Mouse (Mus musculus) regulatory T cell (primary cell): ENCODE measurements around the gene Ccno.

Experiments used
- in situ Hi-C: fragments of 300-600 bp; cut with MboI, MseI; formaldehyde crosslinking; loops from one replicate; pipeline ENCODE4 v1.15.1; 2025; ENCODE audit warnings: high pct_unique_total_duplicates

Gene Ccno

GRCm38 (mm10) chr13:112987532-112987943 lies at the start of gene Ccno:
Ccno (plus strand) TSS chr13:112987802.
- in situ Hi-C loops: loop anchor here (5.0 kb wide), 1 partner anchor 60 kb away; the partner anchor contains the start of genes Dhx29 and Mtrex

DNA sequence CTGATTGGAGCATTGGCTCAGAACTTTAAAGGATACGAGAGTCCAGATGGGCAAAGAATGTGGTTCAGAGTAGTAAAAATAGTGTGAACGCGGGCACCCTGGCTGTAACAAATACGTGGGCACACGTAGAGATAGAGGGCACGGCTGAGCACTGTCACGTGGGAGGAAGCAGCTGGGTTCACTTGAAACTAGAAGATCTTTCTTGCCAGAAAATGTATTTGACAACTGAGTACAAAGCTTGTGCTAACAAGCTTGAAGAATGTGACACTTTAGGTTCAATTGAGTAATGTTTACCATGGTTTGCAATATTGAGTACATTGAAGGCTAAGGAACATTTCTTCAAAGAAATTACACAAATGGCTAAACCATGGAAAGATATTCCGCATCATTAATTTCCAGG lies 49.5 kb upstream of the Ccno start:
- in situ Hi-C loops: no loop called here

DNA sequence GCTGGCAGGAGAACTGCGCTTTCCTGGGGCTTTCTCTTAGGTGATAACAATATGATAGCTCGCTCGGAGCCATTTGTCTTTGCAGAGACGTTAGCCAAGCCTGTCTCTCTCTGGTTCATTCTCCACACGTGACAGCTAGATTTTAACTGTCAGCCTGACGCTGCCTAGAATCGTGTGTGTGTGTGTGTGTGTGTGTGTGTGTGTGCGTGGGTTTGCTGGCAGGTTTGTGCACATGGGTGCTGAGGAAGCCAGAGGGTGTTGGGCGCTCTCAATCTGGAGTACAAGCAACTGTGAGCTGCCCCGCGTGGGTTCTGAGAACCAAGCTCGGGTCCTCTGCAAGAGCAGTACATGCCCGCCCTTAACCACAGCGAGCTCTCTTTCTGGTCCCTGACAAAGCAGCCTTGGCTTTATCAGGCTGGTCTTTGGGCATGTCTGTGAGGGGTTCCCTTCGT lies 45.7 kb upstream of the Ccno start:
- in situ Hi-C loops: no loop called here

DNA sequence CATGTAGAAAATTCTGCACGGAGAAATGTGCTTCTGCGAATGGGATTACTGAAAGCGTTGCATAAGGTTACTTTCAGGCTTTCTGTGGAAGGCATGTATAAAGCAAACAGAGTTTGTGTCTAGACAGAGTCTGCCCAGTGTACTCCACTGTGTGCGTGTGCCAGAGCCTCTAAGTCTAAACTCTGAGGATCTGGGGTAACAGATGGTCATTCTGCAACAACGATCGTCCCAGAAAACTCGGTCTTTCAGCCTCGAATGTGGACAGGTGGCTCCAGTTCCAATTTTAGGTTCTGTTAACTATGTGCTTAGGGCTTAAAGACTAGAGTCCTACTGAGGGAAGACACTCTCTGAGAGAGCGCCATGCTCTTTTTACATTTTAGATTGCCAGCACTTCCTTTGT lies 42.3 kb upstream of the Ccno start:
- in situ Hi-C loops: no loop called here

DNA sequence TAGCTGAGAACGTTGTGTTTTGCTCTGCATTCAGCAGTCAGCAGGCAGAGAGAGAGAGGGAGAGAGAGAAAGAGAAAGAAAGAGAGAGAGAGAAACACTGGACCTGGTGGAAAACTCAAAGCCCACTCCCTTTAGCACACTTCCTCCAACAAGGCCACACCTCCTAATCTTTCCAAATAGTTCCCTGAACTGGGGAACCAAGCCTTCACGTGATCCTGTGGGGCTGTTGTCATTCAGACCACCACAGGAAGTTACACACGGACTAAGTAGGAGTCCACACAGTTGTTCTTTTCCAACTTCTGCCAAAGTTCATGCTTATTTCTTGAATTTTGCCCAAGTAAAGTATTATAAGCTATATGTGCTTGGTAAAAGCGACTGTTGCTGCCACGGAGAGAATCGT lies 41.7 kb upstream of the Ccno start:
- in situ Hi-C loops: no loop called here

GRCm38 (mm10) chr13:112954067-112954466 lies 33.5 kb upstream of the Ccno start:
- in situ Hi-C loops: no loop called here

DNA sequence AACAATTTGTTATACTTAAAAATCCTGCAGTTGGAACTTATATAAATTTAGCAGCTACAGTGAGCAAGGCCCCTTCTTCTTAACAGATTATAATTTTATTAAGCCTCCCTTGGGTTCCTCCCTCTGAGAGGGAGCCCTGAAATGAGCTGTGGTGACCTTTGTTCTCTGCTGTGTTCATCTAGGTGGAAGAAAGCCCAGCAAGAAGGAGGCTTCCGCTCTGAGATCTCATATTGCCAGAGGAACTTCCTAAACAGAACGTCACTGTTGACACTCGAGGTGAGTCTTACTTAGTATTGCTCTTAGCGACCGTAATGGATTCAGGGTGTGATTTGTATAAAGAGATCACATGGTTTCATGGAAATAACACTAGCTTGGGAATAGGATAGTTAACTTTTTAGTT lies 24.5 kb upstream of the Ccno start:
- in situ Hi-C loops: no loop called here

GRCm38 (mm10) chr13:112964421-112964820 lies 23.2 kb upstream of the Ccno start:
- in situ Hi-C loops: no loop called here

DNA sequence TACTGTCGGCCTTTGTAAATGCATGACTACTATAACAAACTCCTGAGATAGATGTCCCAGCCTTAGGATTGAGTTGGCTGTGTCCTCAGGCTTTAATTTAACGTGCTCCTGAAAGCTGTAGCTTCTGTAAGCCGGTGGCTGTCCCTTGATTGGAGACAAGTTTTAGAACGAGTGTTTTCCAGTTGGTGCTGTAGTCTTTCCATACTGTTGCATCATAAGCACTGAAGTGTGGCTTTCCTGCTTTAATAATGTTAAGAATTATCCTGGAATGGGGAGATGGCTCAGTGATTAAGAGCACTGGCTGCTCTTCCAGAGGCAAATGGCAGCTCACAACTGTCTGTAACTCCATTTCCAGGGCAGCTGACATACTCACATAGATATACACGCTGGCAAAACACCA lies 20.3 kb upstream of the Ccno start:
- in situ Hi-C loops: no loop called here

GRCm38 (mm10) chr13:112976720-112977119 lies 10.9 kb upstream of the Ccno start:
- in situ Hi-C loops: no loop called here

- in situ Hi-C loops: loop anchor here (5.0 kb wide), 1 partner anchor 59 kb away; the partner anchor contains the start of genes Dhx29 and Mtrex
These were observed 1.8 kb upstream of the Ccno start for GRCm38 (mm10) chr13:112985605-112986450.

GRCm38 (mm10) chr13:112986451-112986950 lies 1.1 kb upstream of the Ccno start:
- in situ Hi-C loops: loop anchor here (5.0 kb wide), 1 partner anchor 59 kb away; the partner anchor contains the start of genes Dhx29 and Mtrex

- in situ Hi-C loops: loop anchor here (5.0 kb wide), 1 partner anchor 61 kb away; the partner anchor contains the start of genes Dhx29 and Mtrex
These were observed 389 bp downstream of the Ccno start for GRCm38 (mm10) chr13:112987991-112988390.

DNA sequence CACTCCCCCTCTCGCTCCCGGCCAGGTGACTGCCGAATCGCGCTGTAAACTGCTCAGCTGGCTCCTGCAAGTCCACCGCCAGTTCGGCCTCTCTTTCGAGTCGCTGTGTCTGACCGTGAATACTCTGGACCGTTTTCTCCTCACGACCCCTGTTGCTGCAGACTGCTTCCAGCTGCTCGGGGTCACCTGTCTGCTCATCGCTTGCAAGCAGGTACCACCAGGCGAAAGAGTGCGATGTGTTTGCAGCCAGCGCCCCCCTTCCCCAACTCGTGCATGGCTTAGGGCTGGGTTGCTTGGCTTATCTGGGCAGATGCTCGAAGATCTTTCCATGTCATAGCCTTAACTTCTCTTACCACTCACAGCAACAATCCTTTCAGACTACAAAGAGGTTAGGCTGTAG lies 1.3 kb downstream of the Ccno start:
- in situ Hi-C loops: loop anchor here (5.0 kb wide), 1 partner anchor 62 kb away; the partner anchor contains the start of genes Dhx29 and Mtrex

- in situ Hi-C loops: loop anchor here (5.0 kb wide), 1 partner anchor 62 kb away; the partner anchor contains the start of genes Dhx29 and Mtrex
These were observed 1.9 kb downstream of the Ccno start for GRCm38 (mm10) chr13:112989541-112989940.

DNA sequence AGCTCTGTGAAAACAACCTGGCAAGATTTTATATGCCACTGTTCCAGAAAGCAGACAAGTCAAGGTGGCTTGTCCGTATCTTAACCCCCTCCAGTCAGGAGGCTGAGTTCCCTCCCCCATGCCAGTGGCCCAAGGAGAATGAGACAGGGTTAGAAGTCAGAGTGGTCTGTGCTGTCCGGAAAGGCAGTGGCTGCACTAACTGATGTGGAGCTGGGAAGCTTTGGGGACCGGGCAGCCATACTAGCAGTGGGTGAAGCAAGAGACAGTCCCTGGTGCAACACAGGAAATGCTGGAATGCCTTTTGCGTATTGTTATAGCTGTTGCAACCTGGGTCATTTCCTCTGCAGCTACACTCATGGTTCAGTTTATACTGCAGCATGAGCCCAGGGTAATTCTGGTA lies 2.7 kb downstream of the Ccno start:
- in situ Hi-C loops: loop anchor here (5.0 kb wide), 1 partner anchor 42 kb away; no protein-coding TSS in a partner anchor

DNA sequence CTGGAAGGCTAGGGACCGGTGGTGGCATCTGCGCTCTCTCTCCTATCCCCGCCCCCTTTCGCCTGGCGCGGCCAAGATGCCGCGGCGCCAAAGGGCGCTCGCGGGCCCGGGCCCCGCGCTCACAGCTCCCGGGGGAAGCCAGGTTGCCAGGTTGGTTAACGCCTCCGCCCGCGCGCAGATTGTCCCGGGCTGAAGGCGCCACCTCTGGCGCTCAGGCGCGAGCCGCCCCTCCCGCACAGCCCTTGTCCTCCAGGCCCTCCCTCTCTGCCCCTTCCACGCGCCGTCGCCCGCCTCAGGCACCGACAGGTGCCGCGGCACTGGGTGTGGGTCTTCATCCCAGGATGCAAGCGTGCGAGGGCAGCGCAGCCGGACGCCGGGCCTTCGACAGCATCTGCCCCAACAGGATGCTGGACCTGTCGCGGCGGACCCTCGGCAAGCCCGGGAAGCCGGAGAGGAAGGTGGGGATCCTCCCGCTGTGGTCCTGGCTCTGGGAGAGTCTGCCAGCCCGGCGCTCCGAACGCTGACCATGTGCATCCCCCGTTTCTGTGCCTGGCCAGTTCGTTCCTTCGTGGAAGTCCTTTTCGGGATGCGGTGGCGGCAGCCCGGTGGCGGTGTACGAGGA lies 6.0 kb downstream of the Ccno start, which contains the start of gene Mcidas:
Gene Mcidas (plus strand): TSS at position 315 of the 622 bp plus-strand sequence.
- in situ Hi-C loops: loop anchor here (5.0 kb wide), 1 partner anchor 39 kb away; no protein-coding TSS in a partner anchor

GRCm38 (mm10) chr13:112994191-112994590 lies 6.6 kb downstream of the Ccno start:
- in situ Hi-C loops: loop anchor here (5.0 kb wide), 1 partner anchor 38 kb away; no protein-coding TSS in a partner anchor

DNA sequence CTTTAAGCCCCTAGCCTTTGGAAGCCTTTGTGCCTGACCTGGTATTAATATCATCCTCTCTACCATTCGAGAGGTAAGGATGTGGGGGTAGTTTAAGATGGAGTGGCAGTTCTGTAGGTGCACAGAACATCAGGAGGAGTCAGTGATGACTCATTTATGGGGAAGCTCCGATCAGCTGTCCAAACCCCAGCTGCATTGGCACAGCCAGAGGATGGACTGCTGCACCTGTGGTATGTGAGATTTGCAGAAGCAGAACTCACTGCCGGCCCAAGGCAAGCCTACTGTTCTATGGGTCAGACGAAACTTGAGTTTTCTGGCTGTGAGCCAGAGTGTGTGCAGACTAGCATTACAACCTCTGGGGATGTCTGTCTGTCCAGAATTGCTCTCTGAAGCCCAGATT lies 8.8 kb downstream of the Ccno start:
- in situ Hi-C loops: no loop called here

- in situ Hi-C loops: no loop called here
These were observed 9.8 kb downstream of the Ccno start for GRCm38 (mm10) chr13:112997369-112997768.

- in situ Hi-C loops: no loop called here
These were observed 11.0 kb downstream of the Ccno start for GRCm38 (mm10) chr13:112998427-112999201.
